9 mouse cellular contexts compared by ENCODE assay signal in the genomic region with DNA sequence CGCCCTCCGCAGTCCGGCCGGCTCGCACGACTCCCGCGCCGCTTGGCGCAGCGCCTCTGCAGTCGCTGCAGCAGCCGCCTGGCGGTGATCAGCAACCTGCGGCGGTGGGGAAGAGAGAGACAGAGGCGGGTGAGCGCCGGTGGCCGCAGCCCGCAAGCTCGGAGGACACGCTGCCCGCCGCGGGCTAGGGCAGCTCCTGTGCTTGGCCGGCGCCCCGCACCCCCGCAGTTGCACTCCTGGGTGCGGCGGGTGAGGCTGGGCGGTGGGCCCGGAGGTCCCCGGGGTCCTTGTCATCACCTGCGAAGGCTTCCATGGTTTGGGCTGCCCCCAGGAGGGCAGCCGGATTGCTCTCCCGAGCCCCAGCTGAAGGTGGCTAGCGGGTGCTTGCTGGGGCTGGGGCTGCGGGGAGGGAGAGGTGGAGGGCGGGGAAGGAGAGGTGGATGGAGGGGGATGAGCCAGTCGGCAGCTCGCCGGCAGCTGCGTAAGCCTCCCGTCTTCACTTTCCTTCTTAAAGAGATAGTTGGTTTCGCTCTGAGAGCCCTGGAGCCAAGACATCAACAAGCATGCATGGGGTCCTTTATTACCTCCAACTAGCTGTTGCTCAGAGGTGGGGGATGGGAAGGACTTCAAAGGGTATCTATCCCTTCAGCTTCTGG. TPM values are rescaled to one million over a fixed set of nuclear protein-coding genes. Genes with fewer than 3 reads are reported as not detected.
DNase-seq lines count a peak whose midpoint lies in the region; ATAC-seq lines count a peak whose summit lies in the region.
"Had no signal": no experiment of that assay in that cellular context is flagged by ENCODE, and none has a peak within 500 bp of the region (broad histone marks: within the 10 kb centered on the region; RNA-seq: fewer than 3 reads in every experiment).

A gene (minus strand): TSS at position 435 of the 656 bp plus-strand sequence.

- H3K4me2 ChIP-seq in forebrain, embryonic 12.5 days: peak within 1 kb of the TSS; percentile 87
- H3K4me2 ChIP-seq in heart, embryonic 14.5 days (ENCODE audit: low read length): peak within 1 kb of the TSS; percentile 98
- H3K4me2 ChIP-seq in kidney, embryonic 16.5 days (replicated peaks; ENCODE audit: low read depth, low read length): peak within 1 kb of the TSS; percentile 90
- H3K4me2 ChIP-seq in limb, embryonic 15.5 days: peak within 1 kb of the TSS; percentile 99
- peak within 1 kb of the TSS; percentile 61 for H3K4me2 ChIP-seq in midbrain, embryonic 15.5 days
- peak within 1 kb of the TSS; percentile 85 for H3K4me2 ChIP-seq in stomach, embryonic 14.5 days (replicated peaks; ENCODE audit: low read depth, low read length)

- DNase-seq in CD4-positive helper T cell, adult 2 months (ENCODE audit: low read depth, low spot score): peak; percentile 40
- DNase-seq in brain, embryonic 18.5 days (ENCODE audit: low read depth, low spot score): peak; percentile 49

- peak within 1 kb of the TSS; percentile 77 for H3K27ac ChIP-seq in forebrain, embryonic 12.5 days
- no peak within 1 kb of the TSS for H3K27ac ChIP-seq in heart, embryonic 14.5 days (replicated peaks in 1 of 2; ENCODE audit: control insufficient read depth in 1 of 2, insufficient read depth in 1 of 2, low read depth in 2 of 2, low read length in 2 of 2)
- no peak within 1 kb of the TSS for H3K27ac ChIP-seq in kidney, embryonic 16.5 days (ENCODE audit: low read length)
- no peak within 1 kb of the TSS for H3K27ac ChIP-seq in limb, embryonic 15.5 days
- peak within 1 kb of the TSS; percentile 94 for H3K27ac ChIP-seq in midbrain, embryonic 15.5 days
- H3K27ac ChIP-seq in stomach, embryonic 14.5 days (ENCODE audit: low read length): no peak within 1 kb of the TSS

- peak within 1 kb of the TSS; percentile 78 for H3K9ac ChIP-seq in forebrain, embryonic 12.5 days
- H3K9ac ChIP-seq in heart, embryonic 14.5 days (ENCODE audit: low read length): peak within 1 kb of the TSS; percentile 70
- peak within 1 kb of the TSS; percentile 66 for H3K9ac ChIP-seq in kidney, embryonic 16.5 days (replicated peaks; ENCODE audit: low read length)
- peak within 1 kb of the TSS; percentile 35 for H3K9ac ChIP-seq in limb, embryonic 15.5 days
- H3K9ac ChIP-seq in midbrain, embryonic 15.5 days: peak within 1 kb of the TSS; percentile 85
- peak within 1 kb of the TSS; percentile 22 for H3K9ac ChIP-seq in stomach, embryonic 14.5 days (replicated peaks; ENCODE audit: low read depth, low read length)

- peaks cover 31% of the 10 kb centered on the region for H3K27me3 ChIP-seq in forebrain, embryonic 12.5 days
- peaks cover 49% of the 10 kb centered on the region for H3K27me3 ChIP-seq in heart, embryonic 14.5 days (ENCODE audit: control insufficient read depth, insufficient read depth, low read length)
- peaks cover 29% of the 10 kb centered on the region for H3K27me3 ChIP-seq in kidney, embryonic 16.5 days (ENCODE audit: insufficient read depth, low read length)
- H3K27me3 ChIP-seq in limb, embryonic 15.5 days: peaks cover 37% of the 10 kb centered on the region
- H3K27me3 ChIP-seq in midbrain, embryonic 15.5 days (replicated peaks): no peaks in the 10 kb centered on the region
- peaks cover 13% of the 10 kb centered on the region; the same call in 1 of the 2 replicates for H3K27me3 ChIP-seq in stomach, embryonic 14.5 days (ENCODE audit: control insufficient read depth, insufficient read depth, low read length)

- H3K36me3 ChIP-seq in forebrain, embryonic 12.5 days (replicated peaks): no peaks in the 10 kb centered on the region
- H3K36me3 ChIP-seq in heart, embryonic 14.5 days (ENCODE audit: control insufficient read depth, insufficient read depth, low read length): no peaks in the 10 kb centered on the region
- no peaks in the 10 kb centered on the region for H3K36me3 ChIP-seq in kidney, embryonic 16.5 days (ENCODE audit: insufficient read depth, low read length)
- no peaks in the 10 kb centered on the region for H3K36me3 ChIP-seq in limb, embryonic 15.5 days
- no peaks in the 10 kb centered on the region for H3K36me3 ChIP-seq in midbrain, embryonic 15.5 days (replicated peaks)
- H3K36me3 ChIP-seq in stomach, embryonic 14.5 days (ENCODE audit: control insufficient read depth, insufficient read depth, low read length): no peaks in the 10 kb centered on the region

- H3K4me1 ChIP-seq in forebrain, embryonic 12.5 days: peaks cover 13% of the 10 kb centered on the region
- peaks cover 0 to 4% of the 10 kb centered on the region in 2 experiments; a peak in 2 of 4 replicates for H3K4me1 ChIP-seq in heart, embryonic 14.5 days (ENCODE audit: control insufficient read depth in 2 of 2, insufficient read depth in 2 of 2, low read length in 2 of 2)
- peaks cover 9% of the 10 kb centered on the region for H3K4me1 ChIP-seq in kidney, embryonic 16.5 days (ENCODE audit: insufficient read depth, low read length)
- H3K4me1 ChIP-seq in limb, embryonic 15.5 days: peaks cover 11% of the 10 kb centered on the region
- peaks cover 31% of the 10 kb centered on the region for H3K4me1 ChIP-seq in midbrain, embryonic 15.5 days
- 0 out of 2 replicates have a peak, but pooled peaks cover 4% of the 10 kb centered on the region for H3K4me1 ChIP-seq in stomach, embryonic 14.5 days (ENCODE audit: control insufficient read depth, insufficient read depth, low read length)

- ATAC-seq in forebrain, embryonic 12.5 days (ENCODE audit: low FRiP score): peak; percentile 87
- no peak for ATAC-seq in heart, embryonic 14.5 days (ENCODE audit: insufficient number of reproducible peaks, insufficient read depth, low FRiP score, low read depth)
- ATAC-seq in kidney, embryonic 16.5 days (ENCODE audit: low FRiP score, low TSS enrichment): peak; percentile 89
- ATAC-seq in limb, embryonic 15.5 days (ENCODE audit: insufficient number of reproducible peaks, low FRiP score, low TSS enrichment, low read depth): 0 out of 2 replicates have a peak, but pooled peaks have one; percentile 12
- peak; percentile 95 for ATAC-seq in midbrain, embryonic 15.5 days (replicated peaks)
- ATAC-seq in stomach, embryonic 14.5 days (ENCODE audit: insufficient number of reproducible peaks, insufficient read depth, low FRiP score, low read depth): peak; percentile 72

- H3K9me3 ChIP-seq in forebrain, embryonic 12.5 days: no peaks in the 10 kb centered on the region
- no peaks in the 10 kb centered on the region for H3K9me3 ChIP-seq in heart, embryonic 14.5 days (ENCODE audit: control insufficient read depth, low read length)
- H3K9me3 ChIP-seq in kidney, embryonic 16.5 days (ENCODE audit: low read length): no peaks in the 10 kb centered on the region
- no peaks in the 10 kb centered on the region for H3K9me3 ChIP-seq in limb, embryonic 15.5 days
- no peaks in the 10 kb centered on the region for H3K9me3 ChIP-seq in midbrain, embryonic 15.5 days
- H3K9me3 ChIP-seq in stomach, embryonic 14.5 days (ENCODE audit: control insufficient read depth, low read depth, low read length): no peaks in the 10 kb centered on the region

- peak within 1 kb of the TSS; percentile 72 for H3K4me3 ChIP-seq in forebrain, embryonic 12.5 days (replicated peaks)
- peak within 1 kb of the TSS; percentile 55 to 67 for H3K4me3 ChIP-seq in heart, embryonic 14.5 days (ENCODE audit: control insufficient read depth in 1 of 2, insufficient read depth in 1 of 2, low read depth in 1 of 2, low read length in 2 of 2)
- peak within 1 kb of the TSS; percentile 63 for H3K4me3 ChIP-seq in kidney, embryonic 16.5 days (ENCODE audit: low read length)
- H3K4me3 ChIP-seq in limb, embryonic 15.5 days: peak within 1 kb of the TSS; percentile 58
- peak within 1 kb of the TSS; percentile 92 for H3K4me3 ChIP-seq in midbrain, embryonic 15.5 days
- peak within 1 kb of the TSS; percentile 54 for H3K4me3 ChIP-seq in stomach, embryonic 14.5 days (ENCODE audit: low read depth, low read length)

- under 1% methylated on average over 46 of the region's 47 CpGs for WGBS in forebrain, embryonic 12.5 days
- under 1% methylated on average over 45 of the region's 47 CpGs for WGBS in heart, embryonic 14.5 days
- under 1% methylated on average over 43 of the region's 47 CpGs for WGBS in kidney, embryonic 16.5 days
- WGBS in limb, embryonic 15.5 days: 0% methylated on average over 43 of the region's 47 CpGs
- WGBS in midbrain, embryonic 15.5 days: 0% methylated on average over 47 of the region's 47 CpGs
- under 1% methylated on average over 45 of the region's 47 CpGs for WGBS in stomach, embryonic 14.5 days

RNA-seq across cellular contexts. Expression of the gene that starts here (rescaled TPM):
- polyA plus RNA-seq in forebrain, embryonic 12.5 days (2016; fragmentation: Nextera tagmentation; extraction: Ambion mirVana): 3.5 and 4.3 TPM in 2 replicates
- polyA plus RNA-seq in heart, embryonic 14.5 days (2014; fragmentation: Nextera tagmentation; extraction: Ambion mirVana): 0.31 TPM in 2 replicates
- polyA plus RNA-seq in kidney, embryonic 16.5 days (2015; fragmentation: Nextera tagmentation; extraction: Ambion mirVana): 0.44 and 0.63 TPM in 2 replicates
- polyA plus RNA-seq in limb, embryonic 15.5 days (2015; fragmentation: Nextera tagmentation; extraction: Ambion mirVana): 0.68 and 1.0 TPM in 2 replicates
- 20.5 and 22.5 TPM in 2 replicates for polyA plus RNA-seq in midbrain, embryonic 15.5 days (2015; fragmentation: Nextera tagmentation; extraction: Ambion mirVana)
- polyA plus RNA-seq in stomach, embryonic 14.5 days (2014; fragmentation: Nextera tagmentation; extraction: Ambion mirVana): 1.5 and 1.6 TPM in 2 replicates
- polyA plus RNA-seq: C2C12 had no signal

Comparison
In these comparisons a context has a peak if more than half of its experiments do, and no peak if none do; other contexts are left out.
1. Peak in ATAC-seq, H3K4me3 ChIP-seq, H3K9ac ChIP-seq and H3K4me2 ChIP-seq in kidney, embryonic 16.5 days; RNA of the gene not detected or under 1 TPM.
2. H3K27ac ChIP-seq: peak in forebrain, embryonic 12.5 days (single experiment) and midbrain, embryonic 15.5 days (single experiment); none in heart, embryonic 14.5 days (0 of 2), kidney, embryonic 16.5 days (single experiment), limb, embryonic 15.5 days (single experiment) and stomach, embryonic 14.5 days (single experiment).
3. H3K9ac ChIP-seq: peak in every context shown above with its lines; median percentile 85 in midbrain, embryonic 15.5 days; 78 in forebrain, embryonic 12.5 days; 70 in heart, embryonic 14.5 days; 66 in kidney, embryonic 16.5 days; 35 in limb, embryonic 15.5 days; 22 in stomach, embryonic 14.5 days.
4. Peak in every context shown above with its lines, with median percentiles within 50 percentile points of each other: H3K4me2 ChIP-seq and H3K4me3 ChIP-seq.